Mouse (Mus musculus) kidney, adult 11 months (tissue): ENCODE measurements around the gene Gal3st2b.
"Not testable (repeated sequence)": the region's sequence is repeated elsewhere in the genome, so short reads cannot be mapped to it uniquely, and the experiment has no call there.

Experiments used
- DNase-seq: peaks from one replicate; pipeline ENCODE4 v3.0.0; 2022

The Gal3st2b gene

DNA sequence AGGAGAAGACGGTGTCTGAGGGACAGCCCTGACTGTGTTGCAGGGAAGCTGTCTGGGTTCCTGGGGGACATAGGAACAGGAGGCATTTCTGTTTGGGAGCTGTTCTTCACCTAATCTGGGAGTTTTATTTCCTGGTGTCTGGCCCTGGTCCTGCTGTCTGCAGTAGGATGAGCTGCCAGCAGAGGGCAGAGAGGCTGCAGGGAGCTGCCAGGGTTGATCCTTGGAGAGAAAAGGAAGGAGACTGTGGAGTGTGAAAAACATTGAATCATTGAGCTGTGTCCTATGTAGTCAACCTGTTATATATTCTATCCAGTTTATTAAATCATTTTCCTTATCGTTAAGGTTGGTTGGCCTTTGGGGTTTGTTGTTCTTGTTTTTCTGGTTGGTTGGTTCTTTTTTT, 62.8 kb downstream of the Gal3st2b start:
- DNase-seq, result not testable (repeated sequence)

DNA sequence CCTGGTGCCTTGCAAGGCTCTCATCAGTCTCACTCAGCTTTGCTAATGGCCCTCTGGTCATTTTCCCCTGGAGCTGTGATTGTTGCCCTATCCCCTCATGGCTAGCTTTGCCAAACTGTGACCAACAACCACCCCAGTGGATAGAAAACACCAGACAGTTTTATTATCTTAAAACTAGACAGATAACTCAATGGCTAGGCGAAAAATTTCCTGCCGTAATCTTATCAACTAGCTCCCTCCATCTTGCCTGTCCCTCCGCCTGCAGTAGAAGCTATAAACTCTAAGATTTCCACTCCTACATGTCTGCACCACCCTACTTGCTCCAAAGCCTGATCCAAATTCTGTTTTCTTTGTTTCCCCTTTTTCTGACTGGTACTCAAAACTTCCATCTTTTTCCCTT, 68.1 kb downstream of the Gal3st2b start:
- no peak for DNase-seq

DNA sequence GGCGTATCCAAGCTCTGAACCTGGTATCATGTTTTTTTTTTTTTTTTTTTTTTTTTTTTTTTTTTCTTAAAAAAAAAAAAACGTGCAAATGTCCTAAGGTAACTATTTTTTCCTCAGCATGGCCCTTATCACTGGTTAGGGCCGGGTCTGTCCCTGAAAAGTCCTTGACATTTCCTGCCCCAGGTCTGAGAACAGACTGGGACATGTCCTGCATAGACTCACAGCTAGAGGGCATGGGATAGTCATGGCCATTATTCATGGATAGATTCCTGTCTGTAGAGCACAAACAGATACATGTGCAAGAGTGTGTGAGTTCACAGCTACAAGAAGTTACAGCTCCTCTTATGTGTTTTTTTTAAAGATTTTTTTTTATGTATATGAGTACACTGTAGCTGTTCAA, 70.7 kb downstream of the Gal3st2b start:
- no peak for DNase-seq

DNA sequence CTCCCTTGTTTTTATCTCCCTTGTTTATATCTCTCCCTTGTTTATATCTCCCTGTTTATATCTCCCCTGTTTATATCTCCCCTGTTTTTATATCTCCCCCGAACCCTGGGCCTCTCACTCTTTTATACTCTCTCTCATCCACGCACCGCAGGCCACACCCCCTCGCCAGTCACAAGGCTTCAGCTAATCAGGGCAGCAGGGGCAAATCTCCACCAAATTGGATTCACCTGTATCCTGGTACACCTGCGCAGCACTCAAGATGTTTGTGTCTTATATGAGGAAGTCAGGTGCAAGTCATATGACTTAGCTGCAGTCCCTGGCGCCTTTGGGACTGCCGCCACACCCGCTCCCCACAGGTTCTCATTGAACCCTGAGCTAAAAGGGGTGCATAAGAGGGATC, 72.1 kb downstream of the Gal3st2b start, which contains the start of gene Gal3st2c:
Gene Gal3st2c (plus strand): TSS at position 301 of the 400 bp plus-strand sequence.
- DNase-seq, result not testable (repeated sequence)

DNA sequence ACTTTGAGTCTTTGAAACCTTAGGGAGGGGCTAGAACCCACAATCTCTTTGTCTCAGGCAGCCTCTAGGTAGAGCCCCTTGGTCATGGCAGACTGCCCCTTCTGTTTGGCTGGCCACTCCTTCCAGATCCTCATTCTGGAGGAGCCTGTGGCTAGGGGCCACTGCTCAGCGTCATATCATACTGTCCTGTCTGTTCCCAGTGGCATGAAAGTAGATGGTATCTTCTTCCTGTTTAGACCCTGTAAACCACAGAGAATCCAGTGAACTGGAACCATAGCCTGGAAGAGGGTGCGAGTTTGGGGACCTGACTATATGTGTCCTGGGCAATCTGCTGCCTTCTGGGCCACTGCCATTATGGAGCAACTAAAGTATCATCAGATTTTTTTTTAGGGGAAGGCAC, 73.0 kb downstream of the Gal3st2b start:
- DNase-seq, result not testable (repeated sequence)

DNA sequence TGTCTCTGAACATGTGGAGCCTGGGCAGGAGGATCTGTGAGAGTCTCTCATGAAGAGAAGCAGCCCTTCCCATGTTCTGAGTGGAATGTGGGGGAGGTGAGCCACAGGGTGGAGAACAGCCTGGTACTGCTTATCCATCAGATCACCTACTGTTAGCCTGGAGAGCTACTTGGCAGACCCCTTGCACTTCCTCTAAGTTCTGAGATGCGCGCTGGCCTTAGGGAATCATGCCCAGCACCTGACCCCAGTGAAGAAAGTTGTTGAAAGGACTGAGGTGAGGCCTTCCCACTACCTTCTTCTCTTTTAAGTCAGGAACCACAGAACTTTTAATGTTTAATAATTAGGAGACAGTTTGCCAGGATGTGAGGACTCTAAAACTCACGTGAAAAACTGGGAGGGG, 73.4 kb downstream of the Gal3st2b start:
- DNase-seq, result not testable (repeated sequence)
